Mouse (Mus musculus) spleen, embryonic (tissue): ENCODE measurements around the gene Abcf1.

ENCODE experiments used
- CTCF ChIA-PET: fragments of 350-600 bp; sonication (Branson Sonifier 250); formaldehyde crosslinking; loops from one replicate; lab custom pipeline; 2022; lab: Charles Lee

Abcf1 gene

GRCm38 (mm10) chr17:35920862-35921562 is 48.5 kb downstream of the Abcf1 start:
- CTCF ChIA-PET = interaction anchor here (0.6 kb wide), 3 partner anchors 84 to 1288 kb away, joined by 3 to 11 read pairs (median 6); partner anchors contain the start of gene Tnf

DNA sequence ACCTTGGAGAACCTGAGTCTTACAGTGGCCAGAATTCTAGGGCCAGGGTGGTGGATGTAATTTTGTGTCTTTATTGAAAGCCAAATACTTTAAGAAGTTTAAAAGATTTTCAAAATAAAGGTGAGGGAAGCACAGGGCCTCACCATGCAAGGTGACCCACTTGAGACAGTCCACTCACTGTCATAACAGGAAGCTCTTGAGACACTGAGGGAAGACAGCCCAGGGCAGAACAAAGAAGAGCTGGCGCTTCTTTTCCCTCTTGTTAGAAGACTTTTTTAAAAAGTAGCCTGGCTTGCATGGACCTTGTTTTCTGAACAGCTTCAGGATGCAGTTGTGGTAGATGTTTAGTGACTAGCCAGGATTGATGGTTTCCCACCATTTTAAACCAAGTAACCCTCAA is 49.2 kb downstream of the Abcf1 start:
- CTCF ChIA-PET = interaction anchor here (0.6 kb wide), 1 partner anchor 83 kb away, joined by 6 read pairs; no protein-coding TSS in a partner anchor

DNA sequence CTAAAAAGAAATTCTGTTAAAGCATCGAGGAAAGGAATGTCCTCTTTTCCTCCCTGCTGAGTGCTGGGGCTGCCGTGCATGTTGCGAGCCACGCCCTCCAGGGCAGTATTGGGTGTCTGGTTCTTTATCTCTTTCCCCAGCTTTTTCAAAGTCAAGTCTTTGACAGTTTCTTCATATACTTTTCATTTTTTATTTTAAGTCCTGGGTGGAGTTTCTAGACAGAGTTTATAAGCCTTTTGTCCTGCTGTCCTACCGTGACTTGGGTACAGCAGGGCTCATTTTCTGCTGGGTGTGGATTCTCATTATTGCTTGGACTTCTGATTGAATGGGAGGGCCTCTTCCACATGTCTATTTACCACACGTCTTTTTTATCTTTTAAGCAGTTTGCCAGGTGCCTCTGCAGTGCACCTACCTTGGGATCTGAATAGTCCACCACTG is 49.7 kb downstream of the Abcf1 start:
- CTCF ChIA-PET = interaction anchor here (1.7 kb wide), 1 partner anchor 50 kb away, joined by 4 read pairs; no protein-coding TSS in a partner anchor

DNA sequence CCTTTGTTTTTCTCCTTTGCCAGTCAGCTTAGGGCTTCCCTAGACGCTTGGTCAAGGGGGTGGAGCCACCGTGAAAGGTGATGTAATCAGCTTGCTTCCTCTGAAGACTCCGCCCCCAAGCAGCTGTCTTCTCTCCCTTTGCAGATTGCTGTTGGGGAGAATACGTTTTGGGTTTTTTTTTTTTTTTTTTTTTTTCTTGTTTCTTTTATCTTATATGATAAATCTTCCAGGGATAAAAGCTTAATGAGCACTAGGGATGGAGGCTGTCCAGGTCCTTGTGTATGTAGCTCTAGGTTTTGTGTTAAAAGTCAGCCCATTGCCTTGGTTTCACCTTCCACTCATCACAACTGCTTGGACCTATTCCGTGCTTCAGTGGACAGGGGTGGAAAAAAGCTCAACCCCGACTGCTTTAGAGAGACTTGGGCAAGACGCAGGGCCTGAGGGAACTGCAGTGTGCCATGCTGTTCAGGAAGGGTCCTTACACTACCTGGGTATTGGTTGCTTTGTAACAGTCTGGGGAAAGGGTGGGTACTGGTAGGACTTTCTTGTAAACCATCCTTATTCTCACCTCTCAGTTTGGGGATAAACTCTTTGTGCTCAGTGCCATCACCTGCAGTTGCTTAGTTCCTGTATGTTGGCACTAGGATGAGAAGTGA is 50.4 kb downstream of the Abcf1 start:
- CTCF ChIA-PET = interaction anchor here (0.7 to 1.7 kb wide), 2 partner anchors 19 to 50 kb away, joined by 3 to 4 read pairs; no protein-coding TSS in a partner anchor

DNA sequence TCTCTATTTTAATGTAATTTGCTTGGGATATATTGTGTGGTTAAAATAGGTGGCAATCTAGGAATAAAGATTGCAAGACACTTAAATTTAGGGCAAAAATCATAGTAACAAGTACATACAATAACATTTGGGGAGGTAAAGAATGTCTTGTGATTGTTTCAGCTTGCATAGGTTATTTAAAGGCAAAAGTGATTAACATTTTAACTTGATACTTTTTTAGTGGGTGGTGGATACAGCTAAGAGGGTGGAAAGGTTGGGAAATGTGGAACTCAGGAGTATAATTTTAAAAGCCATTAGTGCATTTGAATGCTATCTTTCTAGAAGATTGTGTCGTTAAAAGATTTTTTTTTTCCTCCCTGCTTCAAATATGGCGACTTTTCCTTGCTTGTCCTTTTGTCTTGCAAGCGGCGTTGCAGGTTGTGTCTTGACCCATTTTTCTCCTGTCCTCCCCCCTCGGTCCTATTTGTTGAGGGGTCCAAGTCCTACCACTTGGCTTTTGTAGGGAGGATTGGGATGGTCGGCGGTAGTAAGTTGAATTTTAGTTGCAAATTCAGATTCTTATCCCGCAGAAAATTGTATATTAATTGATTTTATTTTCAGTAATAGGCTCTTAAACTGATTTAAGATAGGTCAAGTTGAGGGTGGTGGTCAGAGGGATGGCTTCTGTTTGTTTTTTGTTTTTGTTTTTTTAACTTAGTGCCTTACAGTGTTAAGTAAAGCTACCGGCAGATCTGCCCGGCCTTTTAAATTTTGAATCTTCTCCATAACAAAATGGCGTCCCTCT is 51.1 kb downstream of the Abcf1 start:
- CTCF ChIA-PET = interaction anchor here (1.7 kb wide), 1 partner anchor 49 kb away, joined by 4 read pairs; no protein-coding TSS in a partner anchor

DNA sequence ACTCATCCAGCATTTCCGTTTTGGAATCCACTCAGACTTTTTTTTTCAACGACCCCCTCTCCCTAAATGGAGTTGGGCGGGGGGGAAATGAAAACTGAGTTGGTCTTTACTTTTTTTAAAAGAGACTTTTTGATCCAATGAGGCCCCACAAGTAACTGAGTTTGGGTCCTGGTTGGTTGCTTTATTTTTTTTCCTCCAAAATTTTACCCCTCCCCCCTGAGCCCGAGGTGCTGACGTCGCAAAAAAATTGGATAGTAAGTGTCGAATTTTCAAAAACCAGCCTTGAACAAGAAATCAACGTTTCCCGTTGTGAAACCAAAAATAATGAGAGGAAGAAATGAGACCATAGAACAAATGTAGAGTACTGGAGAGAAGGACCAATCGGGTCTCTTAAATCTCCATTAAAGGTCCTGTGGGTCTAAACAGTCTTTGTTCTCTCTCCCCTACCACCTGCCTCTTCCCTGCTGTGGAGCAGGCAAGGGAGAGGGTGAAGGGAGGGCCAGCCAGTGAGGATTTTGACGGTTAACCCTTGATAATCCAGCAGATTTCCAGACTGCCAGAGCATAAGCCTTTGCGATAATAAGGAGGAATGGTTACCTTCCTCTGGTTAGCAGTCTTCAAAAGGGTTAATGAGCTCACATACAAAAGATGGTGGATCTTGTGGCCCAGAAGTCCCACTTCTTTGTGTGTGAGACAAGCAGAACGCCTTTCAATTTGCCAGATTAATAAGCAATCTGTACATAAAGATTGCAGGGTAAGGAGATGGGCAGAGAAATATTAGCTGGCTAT is 51.9 kb downstream of the Abcf1 start:
- CTCF ChIA-PET = no interaction called here

- CTCF ChIA-PET = no interaction called here
These were observed 52.5 kb downstream of the Abcf1 start for GRCm38 (mm10) chr17:35917143-35917462.

GRCm38 (mm10) chr17:35916297-35917142 is 53.0 kb downstream of the Abcf1 start, which contains the start of the genes Mrps18b and Ppp1r10:
Gene Mrps18b, minus strand, starts transcription at chr17:35916389.
Gene Ppp1r10, plus strand, starts transcription at chr17:35916434.
- CTCF ChIA-PET = no interaction called here

DNA sequence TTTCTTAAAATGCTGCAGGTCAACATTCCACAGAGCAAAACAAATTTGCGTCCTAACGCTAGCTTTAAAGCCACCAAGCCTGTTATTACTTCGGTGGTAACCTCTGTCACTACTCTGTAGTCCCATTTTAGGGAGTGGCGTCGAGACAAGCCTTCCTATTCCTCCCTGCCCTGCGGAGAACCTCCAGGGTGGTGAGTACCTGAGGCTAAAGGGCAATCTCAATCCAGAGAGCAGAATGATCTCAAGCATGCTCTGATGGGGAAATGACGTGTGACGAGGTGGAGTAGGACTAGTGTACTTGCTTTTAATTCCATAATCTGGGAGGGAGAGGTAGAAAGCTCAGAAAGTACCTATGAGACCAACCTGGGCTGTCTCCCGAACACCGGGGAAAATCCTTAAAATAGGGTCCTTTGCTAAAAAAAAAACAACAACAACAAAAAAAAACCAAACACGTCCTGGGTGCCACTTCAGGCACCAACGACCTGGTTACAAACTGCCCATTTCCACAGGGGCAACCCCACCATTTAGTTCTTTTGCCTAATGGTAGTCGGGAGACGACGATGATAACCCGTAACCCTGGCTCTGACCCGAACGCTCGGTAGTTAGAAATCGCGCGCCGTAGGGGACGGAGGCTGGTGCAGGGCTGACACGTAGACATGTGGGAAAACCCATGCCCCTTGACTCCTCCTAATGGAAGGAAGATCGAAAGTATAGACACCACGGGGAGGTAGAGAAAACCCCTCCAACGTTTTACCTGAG is 53.8 kb downstream of the Abcf1 start:
- CTCF ChIA-PET = interaction anchor here (0.7 kb wide), 1 partner anchor 263 kb away, joined by 3 read pairs; no protein-coding TSS in a partner anchor

DNA sequence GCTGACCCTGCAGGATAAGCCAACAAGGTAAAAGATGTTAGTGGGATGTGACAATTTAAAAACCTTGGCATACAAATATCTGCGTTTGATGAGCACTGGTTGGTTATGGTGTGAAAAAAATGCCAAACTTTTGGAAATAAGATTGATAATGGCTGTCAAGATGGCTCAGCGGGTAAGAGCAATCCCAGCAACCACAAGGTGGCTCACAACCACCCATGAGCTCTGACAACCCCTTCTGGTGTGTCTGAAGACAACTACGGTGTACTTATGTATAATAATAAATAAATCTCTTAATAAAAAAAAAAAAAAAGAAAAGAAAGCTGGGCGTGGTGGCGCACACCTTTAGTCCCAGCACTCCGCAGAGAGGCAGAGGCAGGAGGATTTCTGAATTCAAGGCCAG is 54.6 kb downstream of the Abcf1 start:
- CTCF ChIA-PET = interaction anchor here (0.6 to 0.7 kb wide), 3 partner anchors 66 to 264 kb away, joined by 3 to 5 read pairs (median 3); no protein-coding TSS in a partner anchor

GRCm38 (mm10) chr17:35909919-35910369 is 59.6 kb downstream of the Abcf1 start, which contains the start of gene Atat1:
Gene Atat1, minus strand, starts transcription at chr17:35910075.
- CTCF ChIA-PET = no interaction called here

- CTCF ChIA-PET = interaction anchor here (0.7 kb wide), 1 partner anchor 39 kb away, joined by 3 read pairs; no protein-coding TSS in a partner anchor
These were observed 60.2 kb downstream of the Abcf1 start for GRCm38 (mm10) chr17:35909186-35909918.

GRCm38 (mm10) chr17:35907609-35908008 is 62.0 kb downstream of the Abcf1 start:
- CTCF ChIA-PET = interaction anchor here (0.9 kb wide), 1 partner anchor 118 kb away, joined by 3 read pairs; no protein-coding TSS in a partner anchor
